8 mouse cellular contexts compared by ENCODE assay signal in the genomic region with DNA sequence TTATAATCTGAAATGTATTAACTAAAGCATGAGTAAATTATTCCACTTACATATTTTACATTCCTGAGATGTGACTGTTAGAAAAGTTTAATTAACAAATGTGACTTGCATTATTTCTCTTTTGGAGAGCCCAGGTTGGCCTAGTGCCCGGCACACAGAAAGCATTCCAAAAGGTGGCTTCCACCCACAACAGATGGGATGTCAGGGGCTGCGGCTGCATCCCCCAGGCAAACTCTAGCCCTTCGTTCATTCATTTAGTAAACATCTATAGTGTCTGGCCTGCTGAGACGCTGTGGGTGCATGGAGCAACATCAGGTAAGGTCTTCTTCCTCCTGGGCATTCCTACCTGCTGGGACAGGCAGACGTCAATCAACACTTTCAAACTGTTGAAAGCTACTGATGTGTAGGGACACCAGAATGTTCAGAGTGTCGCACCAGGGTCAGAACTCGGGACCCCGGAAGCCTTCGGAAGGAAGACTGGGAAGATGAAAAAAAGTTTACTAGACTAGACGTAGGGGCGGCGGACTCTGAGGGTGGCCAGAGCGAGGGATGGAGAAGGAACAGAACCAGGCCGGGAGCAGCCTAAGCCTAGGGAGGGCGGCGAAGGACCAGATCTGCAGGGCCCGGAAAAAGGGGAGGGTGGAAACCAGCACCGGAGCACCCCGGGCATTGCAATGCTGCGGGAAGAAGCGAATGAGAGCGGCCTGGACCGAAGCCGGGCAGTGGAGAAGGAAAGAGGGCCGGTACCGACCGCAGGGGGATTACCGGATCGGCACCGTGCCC. TPM values are rescaled to one million over a fixed set of nuclear protein-coding genes. Genes with fewer than 3 reads are reported as not detected.
DNase-seq lines count a peak whose midpoint lies in the region; ATAC-seq lines count a peak whose summit lies in the region.

No protein-coding gene starts in this region.

- WGBS in hindbrain, embryonic 14.5 days, result under 1% methylated on average over 22 of the region's 30 CpGs

- H3K4me1 ChIP-seq in hindbrain, embryonic 14.5 days (replicated peaks; ENCODE audit: control insufficient read depth, insufficient read depth, low read length), result peaks cover 46% of the 10 kb centered on the region

- intact Hi-C loops in left cerebral cortex, postnatal 4 days (cut with DNase I), result no loop called here
- intact Hi-C loops in left cerebral cortex, postnatal 10 days (cut with DNase I), result no loop called here

- ATAC-seq in hindbrain, embryonic 14.5 days (ENCODE audit: low FRiP score), result peak; percentile 6; the same call in 1 of the 2 replicates

- no peaks in the 10 kb centered on the region for H3K36me3 ChIP-seq in hindbrain, embryonic 14.5 days (replicated peaks; ENCODE audit: control insufficient read depth, insufficient read depth)

- H3K9me3 ChIP-seq in hindbrain, embryonic 14.5 days (ENCODE audit: control insufficient read depth, low read length), result 0 out of 2 replicates have a peak, but pooled peaks cover under 1% of the 10 kb centered on the region

- peak overlapping the region; percentile 78 for H3K4me3 ChIP-seq in hindbrain, embryonic 14.5 days (replicated peaks; ENCODE audit: low read length)

- H3K4me2 ChIP-seq in hindbrain, embryonic 14.5 days (replicated peaks), result peak overlapping the region; percentile 87

- DNase-seq in left cerebral cortex, postnatal 4 days, result peak; percentile 59
- DNase-seq in left cerebral cortex, postnatal 10 days (ENCODE audit: extremely low spot score in 1 of 2, low spot score in 2 of 2), result no peak
- DNase-seq in cerebellum, postnatal 10 days, result peak; percentile 79 to 83
- no peak for DNase-seq in hindbrain, embryonic 14.5 days (ENCODE audit: low spot score)
- DNase-seq in lung, postnatal 10 days, result peak; percentile 51
- DNase-seq in thymus, postnatal 36 days, result no peak
- DNase-seq in thymus, postnatal 0 days (ENCODE audit: low spot score), result no peak
- no peak for DNase-seq in gastrocnemius, postnatal 25 days

- H3K27me3 ChIP-seq in hindbrain, embryonic 14.5 days (ENCODE audit: control insufficient read depth, insufficient read depth, low read length), result no peaks in the 10 kb centered on the region

- peak overlapping the region; percentile 87 for H3K9ac ChIP-seq in hindbrain, embryonic 14.5 days

- H3K27ac ChIP-seq in hindbrain, embryonic 14.5 days, result peak overlapping the region; percentile 63

RNA-seq across cellular contexts. Expression of a gene that starts 0.6 kb away (rescaled TPM):
- 10 to 100 TPM; 79.3 to 80.6 TPM for total RNA-seq in left cerebral cortex, postnatal 4 days (2021)
- total RNA-seq in left cerebral cortex, postnatal 10 days (2021), result 100 to 1,000 TPM; 102 to 104 TPM
- polyA plus RNA-seq in hindbrain, embryonic 14.5 days (2014; fragmentation: Nextera tagmentation; extraction: Ambion mirVana), result 99.7 and 100 TPM in 2 replicates
- polyA plus RNA-seq in thymus, postnatal 0 days (2015; fragmentation: Nextera tagmentation; extraction: Ambion mirVana), result 39.8 and 42.8 TPM in 2 replicates
- total RNA-seq in gastrocnemius, postnatal 25 days (2021), result 10 to 100 TPM; 12.7 to 13.4 TPM

RNA-seq across cellular contexts. Expression of a gene that starts 38.0 kb away (rescaled TPM):
- total RNA-seq in left cerebral cortex, postnatal 4 days (2021), result 10 to 100 TPM; 36.4 to 37.1 TPM
- 10 to 100 TPM; 44.4 to 49.3 TPM for total RNA-seq in left cerebral cortex, postnatal 10 days (2021)
- polyA plus RNA-seq in hindbrain, embryonic 14.5 days (2014; fragmentation: Nextera tagmentation; extraction: Ambion mirVana), result 60.1 and 60.8 TPM in 2 replicates
- polyA plus RNA-seq in thymus, postnatal 0 days (2015; fragmentation: Nextera tagmentation; extraction: Ambion mirVana), result 49.5 and 49.6 TPM in 2 replicates
- total RNA-seq in gastrocnemius, postnatal 25 days (2021), result 10 to 100 TPM; 16.0 to 17.0 TPM

RNA-seq across cellular contexts. Expression of a gene that starts 42.8 kb away (rescaled TPM):
- total RNA-seq in left cerebral cortex, postnatal 4 days (2021), result 1 to 10 TPM; 4.3 to 5.8 TPM
- total RNA-seq in left cerebral cortex, postnatal 10 days (2021), result under 1 TPM; 0.59 to 0.79 TPM
- 6.2 and 6.3 TPM in 2 replicates for polyA plus RNA-seq in hindbrain, embryonic 14.5 days (2014; fragmentation: Nextera tagmentation; extraction: Ambion mirVana)
- 0.14 TPM in 1 of 2 replicates, not detected in the other for polyA plus RNA-seq in thymus, postnatal 0 days (2015; fragmentation: Nextera tagmentation; extraction: Ambion mirVana)
- not detected for total RNA-seq in gastrocnemius, postnatal 25 days (2021)

Comparison
In these comparisons a context has a peak if more than half of its experiments do, and no peak if none do; other contexts are left out.
1. DNase-seq: peak in left cerebral cortex, postnatal 4 days (single experiment), cerebellum, postnatal 10 days (2 of 2) and lung, postnatal 10 days (single experiment); none in left cerebral cortex, postnatal 10 days (0 of 2), hindbrain, embryonic 14.5 days (single experiment), thymus, postnatal 36 days (0 of 2), thymus, postnatal 0 days (single experiment) and gastrocnemius, postnatal 25 days (single experiment).
2. RNA of a gene that starts 0.6 kb away (total RNA-seq): 102 to 104 TPM in left cerebral cortex, postnatal 10 days and 79.3 to 80.6 TPM in left cerebral cortex, postnatal 4 days; 12.7 to 13.4 TPM in gastrocnemius, postnatal 25 days; every median in the first group is over 4 times any median in the second.